Mouse (Mus musculus) ovary, adult 18-20 months (tissue): Measurements from ENCODE around the gene Vps25.

Experiments
- DNase-seq: peaks from one replicate; pipeline ENCODE4 v3.0.0; 2022; ENCODE audit warnings: low spot score, mixed read lengths

The Vps25 gene

DNA sequence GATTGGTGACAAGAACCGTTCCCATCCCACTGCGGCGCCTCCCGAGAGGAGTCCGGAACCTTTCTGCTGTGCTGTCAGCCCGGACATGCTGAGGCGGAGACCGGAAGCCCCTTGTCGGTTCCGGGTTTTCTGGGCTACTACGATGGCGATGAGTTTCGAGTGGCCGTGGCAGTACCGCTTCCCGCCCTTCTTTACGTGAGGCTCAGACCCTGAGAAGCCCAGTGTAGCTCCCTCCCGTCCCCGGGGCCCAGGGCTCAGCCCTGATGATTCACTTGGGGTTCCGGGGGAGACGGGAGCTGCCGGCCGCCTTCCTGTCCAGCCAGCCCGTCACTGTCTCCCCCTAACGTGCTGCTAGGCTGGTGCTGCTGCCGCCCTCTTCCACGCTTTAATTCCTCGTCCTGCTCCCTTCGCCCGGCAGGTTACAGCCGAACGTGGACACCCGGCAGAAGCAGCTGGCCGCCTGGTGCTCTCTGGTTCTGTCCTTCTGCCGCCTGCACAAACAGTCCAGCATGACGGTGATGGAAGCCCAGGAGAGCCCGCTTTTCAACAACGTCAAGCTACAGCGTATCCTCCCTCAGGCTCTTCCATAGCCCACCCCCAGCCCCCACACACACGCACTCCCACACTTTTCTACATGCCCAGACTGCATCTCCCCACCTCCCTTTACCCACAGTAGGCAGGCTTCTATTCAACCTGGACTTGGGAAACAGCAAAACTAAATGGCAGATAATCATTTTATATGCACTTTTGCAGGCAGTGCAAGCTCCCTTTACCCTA, at the start of gene Vps25:
Vps25 (plus strand) TSS at position 95 of the 777 bp plus-strand sequence.
- peak; percentile 73 for DNase-seq

DNA sequence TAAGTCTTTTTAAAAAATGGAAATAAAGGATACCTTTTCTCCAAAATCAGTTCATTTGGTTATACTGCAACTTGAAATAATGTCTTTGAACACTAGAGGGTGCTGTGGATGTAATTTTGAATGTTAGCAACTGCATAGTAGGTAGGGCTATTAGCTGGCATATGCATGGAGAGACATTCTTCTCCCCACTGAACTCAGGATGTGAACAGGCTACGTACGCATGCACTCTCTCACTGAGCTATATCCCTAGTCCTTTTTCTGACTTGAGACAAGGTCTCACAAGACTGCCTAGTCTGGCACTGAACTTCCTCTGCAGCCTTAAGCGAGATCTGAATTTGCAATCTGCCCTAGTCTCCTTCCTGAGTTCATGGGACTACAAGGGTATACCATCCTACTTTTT, 41.5 kb upstream of the Vps25 start:
- no peak for DNase-seq

DNA sequence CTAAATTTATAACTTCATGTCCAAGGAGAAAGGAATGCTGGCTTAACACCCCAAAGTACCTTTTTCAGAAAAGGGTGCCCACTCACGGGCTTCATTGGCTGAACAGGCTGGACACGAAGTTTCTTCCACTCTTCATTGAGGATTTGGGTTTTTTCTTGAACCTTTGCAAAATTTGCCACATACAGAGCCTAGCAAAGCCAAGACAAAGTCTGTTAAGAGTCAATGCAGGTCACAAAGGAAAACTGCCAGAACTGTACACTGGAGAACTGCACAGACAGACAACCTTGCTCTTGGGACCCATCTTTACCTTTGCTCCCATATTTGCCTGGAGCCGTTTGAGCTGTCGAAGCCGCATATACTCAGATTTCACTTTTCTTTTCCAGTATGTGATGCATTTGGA, 36.6 kb upstream of the Vps25 start:
- DNase-seq, result no peak

DNA sequence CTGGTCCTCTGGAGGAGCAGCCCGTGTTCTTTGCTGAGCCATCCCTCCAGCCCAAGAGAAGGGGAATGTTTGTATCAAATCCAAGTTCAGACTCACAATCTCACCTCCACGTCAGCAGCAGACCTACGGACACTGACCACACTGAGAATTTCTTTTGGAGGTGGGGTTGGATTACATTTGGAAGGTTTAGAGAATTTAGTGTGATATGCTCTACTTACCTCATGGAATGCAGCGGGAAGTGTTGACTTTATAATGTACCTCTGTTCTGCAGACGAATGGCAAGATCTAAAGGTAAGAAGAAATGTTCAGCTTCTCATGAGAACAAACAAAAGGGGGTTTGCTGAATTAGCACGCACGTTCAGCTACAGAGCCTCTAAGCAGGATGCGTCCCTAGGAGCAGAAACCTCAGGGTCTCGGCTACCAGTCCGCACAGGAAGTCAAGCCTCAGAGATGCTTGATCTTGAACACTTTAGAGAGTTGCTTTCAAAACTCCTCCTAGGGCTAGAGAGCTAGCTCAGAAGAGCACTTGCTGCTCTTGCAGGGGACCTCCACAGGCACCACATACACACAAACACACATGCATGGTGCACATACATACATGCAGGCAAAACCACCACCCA, 35.0 kb upstream of the Vps25 start:
- DNase-seq, result no peak

DNA sequence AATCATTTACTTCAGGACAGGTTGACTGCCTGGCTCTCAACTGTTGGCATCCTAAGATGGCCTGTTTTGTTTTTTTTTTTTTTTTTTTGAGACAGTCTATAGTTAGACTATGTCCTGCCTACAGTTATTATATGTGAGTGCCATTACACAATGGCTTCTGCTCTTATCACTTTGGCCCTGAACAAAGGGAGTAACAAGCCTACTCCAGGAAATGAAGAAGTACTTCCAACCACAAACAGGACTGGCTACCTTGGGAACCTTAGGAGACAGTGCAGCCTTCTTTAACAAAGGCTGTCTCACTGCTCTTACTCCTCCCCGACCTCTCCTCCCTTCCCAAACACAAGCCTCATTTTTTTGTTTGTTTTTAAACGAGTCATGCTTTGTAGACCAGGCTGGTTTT, 32.7 kb upstream of the Vps25 start:
- DNase-seq, result no peak

DNA sequence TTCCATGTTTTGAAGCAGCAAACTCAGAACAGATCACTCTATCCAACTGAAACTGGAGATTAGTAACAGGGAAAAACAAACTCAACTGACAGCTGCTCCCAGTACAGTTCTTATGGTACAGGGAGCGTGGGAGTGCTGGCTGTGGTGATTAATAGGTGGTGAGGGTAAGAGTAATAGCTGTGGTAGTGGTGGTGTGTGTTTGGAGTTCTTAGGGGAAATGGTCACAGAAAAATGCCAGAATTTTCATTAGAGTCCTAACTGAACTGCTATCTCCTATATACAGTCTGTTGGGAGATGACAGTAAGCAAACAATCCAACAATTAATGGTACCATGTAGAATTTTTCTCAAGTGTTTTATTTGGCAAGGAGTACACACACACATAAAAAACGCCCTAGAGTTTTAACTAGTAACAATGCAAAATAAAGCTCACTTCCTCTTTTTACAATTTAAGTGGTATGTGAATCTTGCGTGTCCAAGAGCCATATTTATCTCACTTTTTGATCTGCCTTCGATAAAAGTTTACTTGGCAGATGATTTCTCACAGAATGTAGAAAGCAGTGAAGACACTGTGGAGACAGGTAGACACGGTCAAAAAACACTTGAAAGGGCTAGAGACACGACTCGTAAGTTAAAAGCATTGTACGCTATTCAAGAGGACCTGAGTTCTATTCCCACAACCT, 32.1 kb upstream of the Vps25 start:
- no peak for DNase-seq

DNA sequence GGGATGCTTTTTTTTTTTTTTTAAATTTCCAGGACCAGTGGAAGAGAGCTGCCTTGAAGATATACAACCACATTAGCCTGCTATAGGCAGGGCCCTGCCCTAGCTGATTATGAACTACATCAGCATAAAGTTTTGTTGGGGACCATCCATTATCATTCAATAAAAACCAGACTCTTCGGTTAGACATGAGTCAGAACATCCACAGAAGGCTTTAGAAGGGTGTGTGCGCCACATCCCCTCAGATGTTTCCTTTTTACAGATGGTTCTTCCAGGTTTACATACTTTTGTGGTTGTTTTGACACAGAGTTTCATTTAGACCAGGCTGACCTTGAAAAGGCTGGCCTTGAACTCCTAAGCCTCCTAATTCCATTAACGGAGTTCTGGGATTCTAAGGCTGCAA, 29.2 kb upstream of the Vps25 start:
- no peak for DNase-seq

DNA sequence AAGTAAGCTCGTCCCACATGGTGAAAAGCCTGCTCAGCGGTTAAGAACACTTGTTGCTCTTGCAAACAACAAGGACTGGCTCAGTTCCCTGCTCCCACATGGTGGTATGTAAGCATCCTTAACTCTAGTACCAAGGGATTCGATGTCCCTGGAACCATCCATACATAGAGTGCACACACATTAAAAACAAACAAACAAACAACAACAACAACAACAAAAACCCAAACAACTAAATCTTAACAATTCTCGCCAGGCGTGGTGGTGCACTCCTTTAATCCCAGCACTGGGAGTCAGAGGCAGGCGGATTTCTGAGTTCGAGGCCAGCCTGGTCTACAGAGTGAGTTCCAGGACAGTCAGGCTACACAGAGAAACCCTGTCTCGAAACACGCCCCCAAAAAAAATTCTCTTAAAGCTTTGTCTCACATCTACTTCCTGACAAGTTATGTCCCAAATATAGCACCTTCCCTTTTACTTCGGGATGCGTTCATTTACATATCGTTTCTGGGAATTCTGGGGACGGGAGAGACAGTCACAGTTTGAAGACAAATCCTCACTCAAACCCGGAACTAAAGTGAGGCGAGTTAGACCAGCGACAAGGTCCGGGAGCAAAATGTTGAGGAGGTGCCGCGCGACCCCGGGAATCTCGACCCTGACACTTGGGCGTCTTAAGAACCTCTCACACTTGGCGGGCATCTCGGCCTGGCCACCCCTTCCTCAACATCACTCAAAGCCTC, 28.0 kb upstream of the Vps25 start:
- DNase-seq, result no peak

DNA sequence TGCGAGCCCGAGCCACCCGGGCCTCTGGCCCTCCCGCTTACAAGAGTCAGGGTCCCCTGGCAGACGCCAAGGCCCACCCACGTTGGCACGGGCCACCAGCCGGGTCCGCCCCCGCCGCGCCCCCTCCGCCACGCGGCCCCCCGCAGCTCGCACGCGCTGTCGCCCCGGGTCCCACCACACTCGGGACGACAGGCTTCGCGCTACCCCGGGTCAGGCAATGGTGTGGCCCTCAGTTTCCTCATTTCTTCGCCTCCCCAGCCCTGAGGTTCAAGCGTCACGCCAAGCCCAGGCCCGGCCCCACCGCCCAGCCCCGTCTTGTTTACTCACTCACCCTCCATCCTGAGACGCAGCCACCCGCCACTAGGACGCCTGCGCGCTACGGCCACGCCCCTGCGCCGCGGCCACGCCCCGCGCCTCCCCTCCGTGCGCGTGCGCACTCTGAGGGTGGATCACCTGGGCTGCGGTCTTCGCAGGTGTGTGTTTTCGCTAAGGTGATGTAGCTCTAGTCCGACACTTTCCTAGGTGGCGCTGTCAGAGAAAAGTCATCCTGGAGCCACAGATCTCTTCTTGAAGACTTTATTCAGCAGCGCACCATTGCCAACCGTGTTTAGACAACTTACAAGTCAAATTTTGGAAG, 27.3 kb upstream of the Vps25 start, which contains the start of gene Ezh1:
Ezh1 (minus strand) TSS at position 399 of the 637 bp plus-strand sequence.
- peak; percentile 79 for DNase-seq

DNA sequence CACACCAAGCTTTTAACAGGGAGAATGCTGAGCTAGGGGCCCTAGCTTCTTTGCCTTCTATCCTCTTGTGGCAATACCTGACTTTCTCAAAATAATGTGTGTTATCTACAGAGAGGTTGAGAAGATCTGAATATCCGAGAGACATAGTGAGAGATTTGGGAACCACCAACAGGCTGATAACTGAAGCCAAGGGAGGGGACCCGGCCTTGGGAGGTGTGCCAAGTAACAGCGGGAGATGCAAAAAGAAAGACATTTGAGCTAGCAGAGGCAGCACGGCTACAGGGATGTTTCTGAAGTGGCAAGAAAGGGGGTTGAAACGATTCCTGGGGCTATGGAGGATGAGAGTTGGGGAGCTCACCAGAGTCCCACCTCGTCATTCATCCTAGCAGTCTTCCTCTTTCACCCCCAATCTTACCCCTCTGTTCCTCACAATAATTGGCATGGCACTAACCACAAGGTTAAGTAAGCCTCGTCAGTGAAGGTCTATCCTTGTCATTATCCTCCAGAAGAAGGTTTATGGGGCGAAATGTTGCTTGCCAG, 24.1 kb upstream of the Vps25 start:
- peak; percentile 73 for DNase-seq

DNA sequence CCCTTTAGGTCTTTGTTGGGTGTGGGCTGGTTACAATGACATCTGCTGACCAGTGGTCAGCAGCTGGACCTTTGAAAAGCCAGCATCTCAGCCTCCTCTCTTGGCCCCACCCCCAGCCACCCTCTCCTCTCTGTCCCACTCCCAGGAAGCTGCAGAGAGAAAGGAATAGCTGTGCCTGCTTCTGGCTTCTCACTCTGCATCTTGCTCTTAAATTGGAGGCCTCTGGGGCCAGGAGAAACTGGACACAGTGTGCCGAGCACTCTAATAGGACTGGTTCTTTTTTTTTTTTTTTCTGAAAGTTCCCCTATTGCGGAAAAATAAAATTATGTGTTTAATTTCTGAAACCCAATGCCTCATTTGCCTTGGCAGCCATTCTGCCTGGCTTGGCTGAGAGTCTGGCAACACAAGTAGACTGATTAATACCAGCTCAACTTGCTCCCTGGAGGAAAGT, 23.4 kb upstream of the Vps25 start:
- no peak for DNase-seq

DNA sequence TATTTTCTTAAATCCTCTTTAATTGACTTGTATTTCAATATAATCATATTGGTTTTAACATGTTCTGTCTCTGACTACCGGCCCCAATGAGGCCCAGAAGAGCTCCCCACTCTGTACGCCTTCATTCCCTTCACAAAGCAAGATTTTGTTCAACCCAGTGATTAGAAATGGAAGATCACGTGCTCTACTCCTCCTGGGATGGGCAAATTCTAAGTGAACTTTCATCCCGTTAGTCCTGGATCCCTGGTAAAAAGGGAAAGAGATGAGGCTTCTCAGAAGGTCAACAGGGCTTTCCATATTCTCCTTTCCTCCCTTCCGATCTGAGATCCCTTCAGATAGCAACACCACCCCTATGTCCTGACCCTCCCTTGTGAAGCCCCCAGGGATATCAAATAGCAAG, 23.0 kb upstream of the Vps25 start:
- no peak for DNase-seq

DNA sequence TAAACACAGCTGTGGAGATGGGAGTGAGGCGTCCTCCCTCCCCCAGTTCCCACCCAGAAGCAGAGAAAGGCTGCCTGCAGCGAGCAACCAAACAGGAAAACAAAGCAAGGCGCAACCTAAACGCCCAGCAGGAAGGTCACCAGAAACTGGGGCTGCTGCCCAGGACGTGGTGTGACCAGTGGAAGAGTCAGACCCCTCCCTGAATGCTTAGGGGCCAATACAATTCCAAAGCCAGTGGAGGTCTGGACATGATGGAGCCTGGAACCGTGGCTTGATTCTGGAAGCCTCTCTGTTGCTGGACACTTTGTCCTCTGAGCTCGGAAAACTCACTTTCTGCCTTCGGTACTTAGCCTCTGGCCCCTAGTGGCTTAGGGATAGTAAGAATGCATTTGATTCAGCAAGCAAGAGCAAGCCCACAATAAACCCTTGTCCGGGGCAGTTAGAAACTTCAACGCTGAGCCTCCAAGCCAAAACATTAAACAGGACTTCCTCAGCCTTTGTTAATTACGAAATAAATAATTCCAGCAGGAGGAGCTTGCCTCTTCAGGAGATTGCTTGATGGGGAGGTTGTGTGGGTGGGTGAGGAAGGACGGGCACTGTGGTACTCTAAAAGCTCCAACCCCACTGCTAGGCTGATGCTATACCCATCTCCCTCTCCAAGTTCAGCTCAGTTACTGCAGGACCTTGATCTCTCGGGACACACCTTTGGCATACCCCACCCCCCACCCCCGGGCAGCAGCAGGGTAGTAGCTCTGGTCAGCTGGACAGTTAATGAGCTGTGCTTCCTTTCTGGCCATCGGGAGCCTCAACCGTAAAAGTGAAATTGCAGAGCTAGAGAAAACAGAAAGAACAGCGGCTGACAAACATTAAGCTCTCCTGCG, 22.3 kb upstream of the Vps25 start:
- DNase-seq, result peak; percentile 52

DNA sequence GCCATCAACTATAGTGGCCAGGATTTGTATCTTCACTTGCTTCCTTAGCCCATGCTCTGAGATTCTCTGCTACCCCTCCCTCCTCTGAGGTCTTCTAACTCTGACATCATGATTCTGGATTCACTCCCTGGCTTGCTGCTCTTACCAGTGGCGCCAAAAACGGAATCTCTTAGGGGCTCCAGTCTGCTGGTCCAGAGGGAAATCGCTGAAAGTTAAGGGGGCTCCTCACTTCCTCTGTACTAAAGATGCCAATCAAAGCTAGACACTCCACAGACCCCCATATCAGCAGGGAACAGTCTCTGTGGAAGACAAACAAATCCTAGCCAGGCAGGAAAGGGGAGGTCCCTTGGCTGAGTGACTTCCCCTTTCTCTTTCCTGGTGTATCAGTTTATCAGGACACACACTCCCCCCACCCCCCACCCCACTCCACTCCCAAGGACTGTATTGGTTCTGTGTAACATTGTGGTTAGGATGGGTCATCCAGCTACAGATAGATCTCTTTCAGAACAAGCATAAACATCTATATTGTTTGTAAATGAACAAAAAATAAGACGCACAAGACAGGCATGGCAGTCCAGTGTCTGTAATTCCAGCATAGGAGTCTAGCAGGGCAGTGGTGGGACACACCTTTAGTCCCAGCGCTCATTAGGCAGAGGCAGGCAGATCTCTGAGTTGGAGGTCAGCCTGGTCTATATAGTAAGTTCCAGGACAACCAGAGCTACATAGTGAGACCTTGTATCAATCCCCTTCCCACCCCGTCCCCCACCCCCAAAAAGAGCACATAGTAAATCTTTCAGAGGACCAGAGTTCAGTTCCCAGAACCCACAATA, 21.3 kb upstream of the Vps25 start:
- DNase-seq, result no peak

DNA sequence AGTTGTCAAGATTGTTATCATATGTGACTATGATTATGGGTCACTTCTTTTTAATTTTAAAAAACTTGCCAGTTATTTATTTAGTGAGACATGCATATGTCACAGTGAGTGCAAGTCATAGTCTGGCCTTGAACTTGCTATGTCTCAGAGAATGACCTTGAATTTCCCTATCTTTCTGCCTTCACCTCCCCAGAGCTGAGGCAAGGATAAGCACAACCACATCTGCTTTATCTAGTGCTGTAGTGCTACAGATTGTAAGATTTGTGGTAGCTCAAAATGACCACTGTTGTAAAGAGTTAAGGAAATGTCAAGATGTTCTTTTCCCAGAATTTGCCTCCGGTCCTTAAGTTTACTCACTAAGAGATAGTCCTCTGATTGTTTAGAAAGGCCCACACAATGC, 20.3 kb upstream of the Vps25 start:
- no peak for DNase-seq

DNA sequence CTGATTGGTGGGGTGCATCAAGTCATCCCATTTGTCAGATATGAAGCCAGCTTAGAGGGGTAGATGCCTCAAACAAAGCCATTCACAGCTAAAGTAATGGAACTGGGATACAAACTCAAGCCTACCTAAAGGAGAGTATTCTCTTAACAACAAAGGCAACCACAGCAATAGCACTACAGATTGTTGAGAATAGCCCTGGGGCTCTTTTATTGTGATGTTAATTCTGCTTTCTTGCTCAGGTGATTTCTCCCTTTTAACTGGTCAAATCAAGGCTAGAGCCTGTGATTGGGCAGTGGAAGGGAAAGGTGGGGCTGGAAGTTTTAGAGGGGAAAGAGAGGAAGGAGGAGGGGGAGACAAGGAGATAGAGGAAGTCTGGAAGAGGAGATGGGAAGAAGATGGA, 19.4 kb upstream of the Vps25 start:
- DNase-seq, result no peak

DNA sequence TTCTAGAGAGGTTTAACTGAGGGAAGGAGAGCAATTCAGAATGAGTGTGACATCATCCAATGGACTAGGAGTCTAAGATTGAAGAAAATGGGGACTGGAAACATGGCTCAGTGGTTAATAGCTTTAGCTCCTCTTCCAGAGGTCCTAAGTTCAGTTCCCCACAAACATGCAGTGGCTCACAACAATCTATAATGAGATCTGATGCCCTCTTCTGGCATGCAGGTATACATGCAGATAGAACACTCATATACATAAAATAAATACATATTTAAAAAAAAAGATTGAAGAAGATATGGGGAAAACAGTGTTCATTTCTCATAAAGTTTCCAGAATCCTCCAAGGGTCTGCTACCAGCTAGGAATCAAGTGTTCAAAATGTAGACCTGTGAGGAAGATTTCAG, 18.1 kb upstream of the Vps25 start:
- no peak for DNase-seq

DNA sequence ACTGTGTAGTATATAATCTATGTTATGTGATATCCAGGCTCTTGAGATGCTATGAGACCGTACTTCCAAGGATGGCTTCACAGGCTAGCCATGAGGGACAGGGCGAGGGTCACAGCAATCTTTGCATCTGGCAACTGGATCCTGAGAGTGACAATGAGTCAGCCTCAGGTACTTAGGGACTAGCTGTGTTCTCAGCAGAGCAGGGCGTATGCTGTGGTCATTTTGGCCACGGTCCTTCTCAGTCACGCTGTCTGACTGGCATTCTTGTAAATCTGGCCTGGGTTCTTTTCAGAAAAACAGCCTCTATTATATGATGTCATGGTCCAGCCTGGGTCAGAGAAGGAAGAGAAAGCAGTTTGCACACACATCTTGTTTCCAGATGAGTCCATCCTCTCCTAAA, 16.7 kb upstream of the Vps25 start:
- DNase-seq, result no peak

DNA sequence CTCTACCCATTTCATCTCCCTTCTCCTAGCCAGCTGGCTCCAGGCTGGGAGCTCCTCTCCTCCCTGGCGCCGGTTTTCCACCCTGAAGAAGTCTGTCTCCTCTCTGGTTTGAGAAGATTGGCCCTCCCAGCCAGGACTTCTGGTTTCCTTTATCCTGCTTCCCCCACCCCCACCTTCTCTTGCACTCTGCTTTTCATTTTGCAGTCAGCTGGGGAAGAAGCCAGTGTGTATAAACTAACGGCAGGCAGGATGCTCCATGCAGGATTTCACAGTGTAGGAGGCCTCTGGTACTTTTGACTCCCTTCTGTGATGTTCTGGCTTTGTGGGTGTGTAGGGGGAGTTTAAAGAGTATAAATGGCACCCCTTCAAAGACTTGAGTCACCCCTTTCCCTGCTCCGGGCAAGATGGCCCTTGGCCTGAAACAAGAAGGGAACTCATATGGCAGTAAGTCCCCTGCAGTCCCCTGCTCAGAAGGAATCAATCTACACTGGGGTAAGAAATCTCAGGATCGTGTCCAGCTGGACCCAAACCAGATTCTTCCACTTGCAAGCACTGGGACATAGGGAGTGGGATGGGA, 15.3 kb upstream of the Vps25 start:
- no peak for DNase-seq
